Mouse (Mus musculus): ENCODE data around the gene Map3k5.

- TF ChIP-seq CTCF (IDR thresholded peaks at IDR 0.05; ENCODE audit: extremely low read depth, insufficient read length, insufficient replicate concordance, low read depth, low read length) (no peak), POLR2A (IDR thresholded peaks at IDR 0.05; ENCODE audit: low read depth, low read length) (no peak)
Measured at GRCm38 (mm10) chr10:20060320-20060970, 126.2 kb downstream of the Map3k5 start.
